Mouse (Mus musculus) embryonic fibroblast, embryonic 13.5 days (primary cell): ENCODE measurements at regions not wholly inside any gene's neighbourhood (a gene's known extent, or its start where the extent isn't known, plus 50 kb on each side); places are given as distances from the start of the nearest gene placed in this dataset.

ENCODE experiments used
- H3K27ac ChIP-seq: 2 replicates; pipeline ENCODE4 v1.5.1; 2012; ENCODE audit warnings: low read length, control low read depth, inconsistent platforms; ENCODE audit not compliant: insufficient read depth
- H3K4me1 ChIP-seq: 2 replicates; pipeline ENCODE4 v1.6.1; 2011; ENCODE audit warnings: low read length; ENCODE audit not compliant: control insufficient read depth, insufficient read depth
- H3K4me3 ChIP-seq: 2 replicates; pipeline ENCODE4 v1.5.1; 2011; ENCODE audit warnings: mild to moderate bottlenecking, control low read depth, low read length; ENCODE audit not compliant: insufficient read depth
- CTCF ChIP-seq: IDR thresholded peaks from 2 replicates; pipeline ENCODE4 v1.5.1; 2011; ENCODE audit warnings: mild to moderate bottlenecking, control low read depth, low read length, moderate library complexity, borderline replicate concordance; ENCODE audit not compliant: insufficient read depth
- POLR2A ChIP-seq: IDR thresholded peaks from 2 replicates; pipeline ENCODE4 v1.6.1; 2011; ENCODE audit warnings: low read depth, mild to moderate bottlenecking, control low read depth, low read length, moderate library complexity

- no peak overlapping the region for H3K27ac ChIP-seq
- H3K4me1 ChIP-seq: no peaks in the 10 kb centered on the region
- no peak for TF ChIP-seq CTCF
- no peak for TF ChIP-seq POLR2A
- H3K4me3 ChIP-seq: no peak overlapping the region
These were observed 316.4 kb downstream of the Tfec start for GRCm38 (mm10) chr6:16581801-16582200.

- Histone ChIP-seq H3K4me3 (no peak overlapping the region), H3K4me1 (0 out of 2 replicates have a peak, but pooled peaks cover 2% of the 10 kb centered on the region), H3K27ac (no peak overlapping the region)
- TF ChIP-seq POLR2A: no peak
- TF ChIP-seq CTCF: no peak
These were observed 322.4 kb downstream of the Tfec start for GRCm38 (mm10) chr6:16575875-16576274.

- TF ChIP-seq CTCF (no peak), POLR2A (no peak)
- Histone ChIP-seq H3K4me3 (no peak overlapping the region), H3K4me1 (0 out of 2 replicates have a peak, but pooled peaks cover 2% of the 10 kb centered on the region), H3K27ac (no peak overlapping the region)
These were observed 325.4 kb downstream of the Tfec start for GRCm38 (mm10) chr6:16572828-16573227.

GRCm38 (mm10) chr6:16551945-16552673, 346.1 kb downstream of the Tfec start:
- no peak overlapping the region for H3K4me3 ChIP-seq
- H3K27ac ChIP-seq: no peak overlapping the region
- no peak for TF ChIP-seq CTCF
- TF ChIP-seq POLR2A: no peak
- H3K4me1 ChIP-seq: 0 out of 2 replicates have a peak, but pooled peaks cover 3% of the 10 kb centered on the region

GRCm38 (mm10) chr6:16551131-16551530, 347.1 kb downstream of the Tfec start:
- H3K27ac ChIP-seq: no peak overlapping the region
- no peak overlapping the region for H3K4me3 ChIP-seq
- 0 out of 2 replicates have a peak, but pooled peaks cover 3% of the 10 kb centered on the region for H3K4me1 ChIP-seq
- TF ChIP-seq POLR2A: no peak
- no peak for TF ChIP-seq CTCF

GRCm38 (mm10) chr6:16550445-16550844, 347.8 kb downstream of the Tfec start:
- no peak overlapping the region for H3K4me3 ChIP-seq
- H3K4me1 ChIP-seq: 0 out of 2 replicates have a peak, but pooled peaks cover 3% of the 10 kb centered on the region
- H3K27ac ChIP-seq: no peak overlapping the region
- TF ChIP-seq POLR2A (no peak), CTCF (peak; percentile 38; the same call in 1 of the 2 replicates)

- no peak overlapping the region for H3K27ac ChIP-seq
- H3K4me3 ChIP-seq: no peak overlapping the region
- no peak for TF ChIP-seq POLR2A
- TF ChIP-seq CTCF: no peak
- no peaks in the 10 kb centered on the region for H3K4me1 ChIP-seq
These were observed 384.2 kb downstream of the Tfec start for GRCm38 (mm10) chr6:16514054-16514453.

GRCm38 (mm10) chr6:16513541-16513940, 384.7 kb downstream of the Tfec start:
- H3K27ac ChIP-seq: no peak overlapping the region
- H3K4me3 ChIP-seq: no peak overlapping the region

GRCm38 (mm10) chr6:16503836-16504235, 394.4 kb downstream of the Tfec start:
- Histone ChIP-seq H3K4me1 (no peaks in the 10 kb centered on the region), H3K27ac (no peak overlapping the region), H3K4me3 (no peak overlapping the region)
- no peak for TF ChIP-seq CTCF
- TF ChIP-seq POLR2A: no peak

More at GRCm38 (mm10) chr6:16513541-16513940, 384.7 kb downstream of the Tfec start:
- TF ChIP-seq CTCF (no peak), POLR2A (no peak)
- H3K4me1 ChIP-seq: no peaks in the 10 kb centered on the region

GRCm38 (mm10) chr6:16487015-16487630, 411.1 kb downstream of the Tfec start:
- TF ChIP-seq CTCF: no peak
- TF ChIP-seq POLR2A: no peak
- Histone ChIP-seq H3K27ac (no peak overlapping the region), H3K4me1 (peaks cover 3% of the 10 kb centered on the region; the same call in 1 of the 2 replicates), H3K4me3 (no peak overlapping the region)
